Mouse (Mus musculus) heart, postnatal 0 days (tissue): ENCODE results near the gene Steap2. TPM values are rescaled to one million over a fixed set of nuclear protein-coding genes. Genes with fewer than 3 reads are reported as not detected.
A peak's percentile ranks its signal among the peaks of the same experiment; 100 is the strongest.

Source experiments
- ATAC-seq: fragments of 200-750 bp; cut with Nextera tagmentation; 2 replicates; pipeline ENCODE4 v1.8.0; 2017; ENCODE audit warnings: low read depth, moderate number of reproducible peaks, moderate library complexity; ENCODE audit not compliant: insufficient read depth
- DNase-seq: peaks from one replicate; pipeline ENCODE4 v3.0.0-alpha.2; 2016; ENCODE audit warnings: low spot score
- H3K27ac ChIP-seq: fragments of 300-500 bp; sonication (generic); 2 replicates; pipeline ENCODE4 v1.5.1; 2014; ENCODE audit warnings: low read depth, mild to moderate bottlenecking
- H3K27me3 ChIP-seq: fragments of 300-500 bp; sonication (generic); 2 replicates; pipeline ENCODE4 v1.6.1; 2014; ENCODE audit warnings: low read length, mixed read lengths; ENCODE audit not compliant: control insufficient read depth, insufficient read depth
- H3K36me3 ChIP-seq: fragments of 300-500 bp; sonication (generic); replicated peaks from 2 replicates; pipeline ENCODE4 v1.6.1; 2014; ENCODE audit warnings: low read length, mixed read lengths; ENCODE audit not compliant: control insufficient read depth, insufficient read depth
- H3K4me1 ChIP-seq: fragments of 300-500 bp; sonication (generic); 2 replicates; pipeline ENCODE4 v1.6.1; 2014; ENCODE audit warnings: antibody characterized with exemption; ENCODE audit not compliant: control insufficient read depth, insufficient read depth
- H3K4me2 ChIP-seq: fragments of 300-500 bp; sonication (generic); 2 replicates; pipeline ENCODE4 v1.6.1; 2014; ENCODE audit warnings: low read depth, mild to moderate bottlenecking, low read length, moderate library complexity
- H3K4me3 ChIP-seq: fragments of 300-500 bp; sonication (generic); 2 replicates; pipeline ENCODE4 v1.5.1; 2014; ENCODE audit warnings: low read depth, low read length
- H3K9ac ChIP-seq: fragments of 300-500 bp; sonication (generic); replicated peaks from 2 replicates; pipeline ENCODE4 v1.6.1; 2014; ENCODE audit warnings: low read depth, low read length, mixed read lengths
- H3K9me3 ChIP-seq: fragments of 300-500 bp; sonication (generic); replicated peaks from 2 replicates; pipeline ENCODE4 v1.6.1; 2016; ENCODE audit warnings: low read length; ENCODE audit not compliant: control insufficient read depth
- CTCF ChIP-seq: IDR thresholded peaks from 2 replicates; pipeline ENCODE4 v1.5.1; 2016; ENCODE audit warnings: antibody characterized with exemption, control low read depth, low read depth
- EP300 ChIP-seq: IDR thresholded peaks from 2 replicates; pipeline ENCODE4 v1.6.1; 2016; ENCODE audit warnings: antibody characterized with exemption, low read depth
- WGBS: fragments of 180-500 bp; shearing (Covaris S2); extraction: QIAGEN DNeasy Blood & Tissue Kit; methylation state at CpG from one replicate; pipeline ENCODE4 v1.1.7; 2014; 5-methylcytosine and 5-hydroxymethylcytosine counted together
- polyA plus RNA-seq: library from polyadenylated mRNA; unstranded; fragments of >200 nt; fragmentation: Nextera tagmentation; extraction: Ambion mirVana; gene quantifications from 2 replicates; pipeline ENCODE4 v1.2.1, GENCODE M21; 2015
- total RNA-seq: library from RNA; depleted of rRNA; stranded (reverse); fragments of >200 nt; gene quantifications from 2 replicates; pipeline ENCODE4 v1.2.3, GENCODE M21; 2014; ENCODE audit warnings: low replicate concordance

The Steap2 gene
- total and polyA plus RNA-seq, 2 experiments from 2014 or later: 0.94 to 3.1 TPM

GRCm38 (mm10) chr5:5664371-5664926, 29.9 kb downstream of the Steap2 start:
- TF ChIP-seq EP300: no peak
- no peak for TF ChIP-seq CTCF
- H3K4me3 ChIP-seq: peak overlapping the region; percentile 65
- H3K9ac ChIP-seq: peak overlapping the region; percentile 46; the same call in 1 of the 2 replicates
- peak overlapping the region; percentile 97 for H3K4me2 ChIP-seq
- WGBS: 62% methylated on average over 6 of the region's 6 CpGs
- DNase-seq (no peak), ATAC-seq (no peak)
- no peaks in the 10 kb centered on the region for H3K9me3 ChIP-seq
- no peaks in the 10 kb centered on the region for H3K4me1 ChIP-seq
- no peaks in the 10 kb centered on the region for H3K27me3 ChIP-seq
- no peaks in the 10 kb centered on the region for H3K36me3 ChIP-seq
- no peak overlapping the region for H3K27ac ChIP-seq

DNA sequence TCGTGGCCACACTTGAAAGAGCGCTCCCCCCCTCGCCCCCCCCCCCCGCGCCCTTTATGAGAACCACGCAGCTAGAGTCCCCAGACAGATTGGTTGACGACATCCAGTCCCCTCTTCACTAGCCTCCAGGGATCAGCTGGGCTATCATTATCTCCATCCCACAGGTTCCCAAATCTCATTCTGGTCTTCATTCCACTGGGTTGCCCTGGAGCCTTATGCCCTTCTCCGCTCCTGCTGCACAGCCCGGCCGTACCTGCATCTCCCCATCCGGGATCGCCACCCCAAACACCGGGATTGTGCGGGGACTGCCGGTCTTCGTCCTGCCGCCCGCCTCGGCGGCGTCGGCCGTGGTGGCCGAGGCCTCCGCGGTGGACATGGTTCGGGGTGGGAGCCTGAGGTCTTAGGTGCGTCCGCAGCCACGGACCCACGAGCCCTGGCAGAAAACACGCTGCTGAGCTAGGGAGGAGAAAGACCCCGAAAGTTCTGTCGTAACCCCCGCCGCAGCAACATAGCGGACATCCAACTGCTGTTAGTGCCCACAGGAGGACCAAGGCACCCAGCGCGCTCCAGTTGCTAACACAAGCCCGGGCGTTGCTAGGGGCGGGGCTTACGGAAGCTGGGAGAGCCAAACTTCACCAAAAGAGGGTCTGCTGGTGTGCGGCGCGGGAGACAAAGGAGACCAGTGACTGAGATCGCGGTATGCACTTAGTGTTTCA, 30.6 kb downstream of the Steap2 start, which contains the start of gene Cfap69:
Cfap69 (minus strand) TSS at position 585 of the 716 bp plus-strand sequence.
- H3K27ac ChIP-seq: no peak within 1 kb of the TSS
- no peak for TF ChIP-seq CTCF
- no peak for TF ChIP-seq EP300
- H3K4me3 ChIP-seq: peak within 1 kb of the TSS; percentile 65
- ATAC-seq (peak; percentile 92), DNase-seq (peak; percentile 75)
- H3K9ac ChIP-seq: peak within 1 kb of the TSS; percentile 46; the same call in 1 of the 2 replicates
- no peaks in the 10 kb centered on the region for H3K9me3 ChIP-seq
- no peaks in the 10 kb centered on the region for H3K27me3 ChIP-seq
- WGBS: under 1% methylated on average over 48 of the region's 48 CpGs
- no peaks in the 10 kb centered on the region for H3K4me1 ChIP-seq
- H3K4me2 ChIP-seq: peak within 1 kb of the TSS; percentile 97
- no peaks in the 10 kb centered on the region for H3K36me3 ChIP-seq

DNA sequence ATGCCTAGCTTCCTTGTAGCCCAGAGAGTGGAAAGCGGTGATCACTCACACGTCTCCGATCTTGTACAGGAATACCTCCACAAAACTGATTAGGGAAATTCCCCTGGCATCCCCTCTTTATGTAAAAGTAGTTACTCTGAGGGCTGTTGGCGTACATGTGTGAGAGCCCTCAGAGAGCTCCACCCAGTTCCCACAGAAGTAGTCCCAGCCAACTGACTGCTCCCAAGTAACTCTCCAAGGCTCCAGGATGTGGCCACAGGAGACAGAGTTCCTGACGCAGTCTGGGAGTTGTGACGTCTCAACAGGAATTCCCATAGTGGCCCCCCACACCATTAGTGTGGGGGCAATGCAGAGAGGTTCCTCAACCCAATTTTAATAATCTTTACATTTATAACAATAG, 31.3 kb downstream of the Steap2 start:
- no peaks in the 10 kb centered on the region for H3K9me3 ChIP-seq
- peak overlapping the region; percentile 65 for H3K4me3 ChIP-seq
- peak overlapping the region; percentile 97 for H3K4me2 ChIP-seq
- ATAC-seq: no peak
- no peaks in the 10 kb centered on the region for H3K27me3 ChIP-seq
- no peaks in the 10 kb centered on the region for H3K36me3 ChIP-seq
- TF ChIP-seq CTCF: no peak
- no peak for TF ChIP-seq EP300
- no peak overlapping the region for H3K9ac ChIP-seq
- no peaks in the 10 kb centered on the region for H3K4me1 ChIP-seq
- H3K27ac ChIP-seq: no peak overlapping the region
- WGBS: 38% methylated on average over 6 of the region's 6 CpGs
- DNase-seq: no peak

DNA sequence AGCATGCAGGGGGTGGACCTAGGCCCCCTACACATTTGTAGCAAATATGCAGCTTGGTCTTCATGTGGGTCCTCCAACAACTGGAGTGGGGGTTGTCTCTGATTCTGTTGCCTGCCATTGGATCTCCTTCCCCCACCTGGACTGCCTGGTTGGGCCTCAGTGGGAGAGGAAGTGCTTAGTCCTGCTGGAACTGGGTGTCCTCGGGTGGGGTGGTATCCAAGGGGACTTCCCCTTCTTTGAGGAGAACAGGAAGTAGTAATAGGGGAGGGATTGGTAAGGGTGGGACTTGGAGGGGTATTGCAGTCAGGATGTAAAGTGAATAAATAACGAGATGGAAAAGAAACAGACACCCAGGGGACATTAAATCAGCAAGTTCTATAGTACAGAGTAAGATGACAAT, 35.7 kb downstream of the Steap2 start:
- Histone ChIP-seq H3K4me3 (no peak overlapping the region), H3K9me3 (no peaks in the 10 kb centered on the region), H3K4me2 (no peak overlapping the region), H3K9ac (no peak overlapping the region), H3K27ac (no peak overlapping the region), H3K27me3 (no peaks in the 10 kb centered on the region), H3K4me1 (no peaks in the 10 kb centered on the region), H3K36me3 (no peaks in the 10 kb centered on the region)
- TF ChIP-seq EP300 (no peak), CTCF (no peak)
- no peak for ATAC-seq
- WGBS: 29% methylated on average over 2 of the region's 2 CpGs
- DNase-seq: no peak

- Histone ChIP-seq H3K27ac (no peak overlapping the region), H3K9me3 (no peaks in the 10 kb centered on the region), H3K9ac (no peak overlapping the region), H3K36me3 (no peaks in the 10 kb centered on the region), H3K27me3 (no peaks in the 10 kb centered on the region), H3K4me2 (no peak overlapping the region), H3K4me3 (no peak overlapping the region), H3K4me1 (no peaks in the 10 kb centered on the region)
- DNase-seq: no peak
- no peak for ATAC-seq
- TF ChIP-seq EP300 (no peak), CTCF (no peak)
- WGBS: 66% methylated on average over 2 of the region's 2 CpGs
These were observed 36.4 kb downstream of the Steap2 start for GRCm38 (mm10) chr5:5657932-5658331.
